Mouse (Mus musculus): ENCODE results near the gene Lars2.

- TF ChIP-seq CTCF (IDR thresholded peaks at IDR 0.05; ENCODE audit: low read depth) (no peak; the same call in 1 of the 2 replicates), EP300 (IDR thresholded peaks at IDR 0.05; ENCODE audit: low read depth) (no peak)
Measured at GRCm38 (mm10) chr9:123479196-123479669, 112.5 kb downstream of the Lars2 start.

Data from liver, embryonic 14.5 days (tissue).